Mouse (Mus musculus) liver, postnatal 0 days (tissue): Measurements from ENCODE around the gene Myo5c. TPM values are rescaled to one million over a fixed set of nuclear protein-coding genes. Genes with fewer than 3 reads are reported as not detected.
A peak's percentile ranks its signal among the peaks of the same experiment; 100 is the strongest.

ENCODE experiments used
- ATAC-seq: fragments of 200-750 bp; cut with Nextera tagmentation; 2 replicates; pipeline ENCODE4 v1.8.0; 2017; ENCODE audit warnings: mild to moderate bottlenecking, moderate library complexity
- DNase-seq: peaks from one replicate; pipeline ENCODE4 v3.0.0-alpha.2; 2016
- H3K27ac ChIP-seq: fragments of 300-500 bp; sonication (generic); 2 replicates; pipeline ENCODE4 v1.5.1; 2014; ENCODE audit warnings: antibody characterized with exemption, moderate library complexity, mild to moderate bottlenecking, low read depth
- H3K27me3 ChIP-seq: fragments of 300-500 bp; sonication (generic); 2 replicates; pipeline ENCODE4 v1.6.1; 2014; ENCODE audit warnings: low read length, control low read depth, mixed read lengths; ENCODE audit not compliant: insufficient read depth
- H3K36me3 ChIP-seq: fragments of 300-500 bp; sonication (generic); replicated peaks from 2 replicates; pipeline ENCODE4 v1.6.1; 2014; ENCODE audit warnings: mild to moderate bottlenecking, control low read depth, low read length, moderate library complexity, mixed read lengths; ENCODE audit not compliant: insufficient read depth
- H3K4me1 ChIP-seq: fragments of 300-500 bp; sonication (generic); 2 replicates; pipeline ENCODE4 v1.6.1; 2014; ENCODE audit warnings: antibody characterized with exemption, mild to moderate bottlenecking, control low read depth; ENCODE audit not compliant: insufficient read depth
- H3K4me2 ChIP-seq: fragments of 300-500 bp; sonication (generic); 2 replicates; pipeline ENCODE4 v1.6.1; 2014; ENCODE audit warnings: low read depth, mild to moderate bottlenecking, low read length, moderate library complexity, mixed read lengths
- H3K4me3 ChIP-seq: fragments of 300-500 bp; sonication (generic); 2 replicates; pipeline ENCODE4 v1.5.1; 2014; ENCODE audit warnings: low read depth, low read length
- H3K9ac ChIP-seq: fragments of 300-500 bp; sonication (generic); replicated peaks from 2 replicates; pipeline ENCODE4 v1.6.1; 2014; ENCODE audit warnings: mild to moderate bottlenecking, moderate library complexity
- H3K9me3 ChIP-seq: fragments of 300-500 bp; sonication (generic); 2 replicates; pipeline ENCODE4 v1.6.1; 2016; ENCODE audit warnings: mild to moderate bottlenecking, control low read depth, low read length, mixed read lengths
- CTCF ChIP-seq: sonication (generic); IDR thresholded peaks from 2 replicates; pipeline ENCODE4 v1.5.1; 2016; ENCODE audit warnings: antibody characterized with exemption, low read depth
- EP300 ChIP-seq: IDR thresholded peaks from 2 replicates; pipeline ENCODE4 v1.6.1; 2016; ENCODE audit warnings: antibody characterized with exemption, low read depth, mild to moderate bottlenecking
- WGBS: fragments of 180-500 bp; shearing (Covaris S2); extraction: QIAGEN DNeasy Blood & Tissue Kit; methylation state at CpG from one replicate; pipeline ENCODE4 v1.1.7; 2014; ENCODE audit not compliant: insufficient replicate concordance; 5-methylcytosine and 5-hydroxymethylcytosine counted together
- polyA plus RNA-seq: library from polyadenylated mRNA; unstranded; fragments of >200 nt; fragmentation: Nextera tagmentation; extraction: Ambion mirVana; gene quantifications from 2 replicates; pipeline ENCODE4 v1.2.1, GENCODE M21; 2015

Gene Myo5c
- polyA plus RNA-seq, 1 experiment from 2014 or later = 0.48 TPM

DNA sequence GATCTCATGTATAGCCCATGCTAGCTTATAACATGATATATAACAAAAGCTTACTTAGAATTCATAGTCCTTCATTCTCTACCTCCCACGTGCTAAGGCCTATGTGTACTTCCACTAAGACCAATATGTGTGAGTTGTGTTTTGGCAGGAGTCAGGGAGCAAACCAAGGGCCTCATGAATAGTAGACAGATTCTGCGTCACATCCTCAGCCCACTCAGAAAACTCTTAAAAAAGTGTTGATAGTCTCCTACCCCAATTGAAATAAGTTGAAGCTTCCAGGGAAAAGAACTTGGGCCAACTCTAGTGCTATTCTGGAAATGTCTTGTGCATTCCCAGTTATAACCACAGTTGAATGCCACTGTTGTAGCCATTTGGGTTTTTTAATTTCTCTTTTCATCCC lies 29.8 kb upstream of the Myo5c start:
- H3K27me3 ChIP-seq = no peaks in the 10 kb centered on the region
- ATAC-seq (no peak), DNase-seq (no peak)
- no peak for TF ChIP-seq CTCF
- no peak for TF ChIP-seq EP300
- H3K9me3 ChIP-seq = no peaks in the 10 kb centered on the region
- no peaks in the 10 kb centered on the region; the same call in 1 of the 2 replicates for H3K36me3 ChIP-seq
- H3K4me2 ChIP-seq = no peak overlapping the region
- H3K9ac ChIP-seq = no peak overlapping the region
- H3K4me3 ChIP-seq = no peak overlapping the region
- H3K27ac ChIP-seq = no peak overlapping the region
- WGBS = 78% methylated on average over 2 of the region's 2 CpGs
- H3K4me1 ChIP-seq = no peaks in the 10 kb centered on the region

DNA sequence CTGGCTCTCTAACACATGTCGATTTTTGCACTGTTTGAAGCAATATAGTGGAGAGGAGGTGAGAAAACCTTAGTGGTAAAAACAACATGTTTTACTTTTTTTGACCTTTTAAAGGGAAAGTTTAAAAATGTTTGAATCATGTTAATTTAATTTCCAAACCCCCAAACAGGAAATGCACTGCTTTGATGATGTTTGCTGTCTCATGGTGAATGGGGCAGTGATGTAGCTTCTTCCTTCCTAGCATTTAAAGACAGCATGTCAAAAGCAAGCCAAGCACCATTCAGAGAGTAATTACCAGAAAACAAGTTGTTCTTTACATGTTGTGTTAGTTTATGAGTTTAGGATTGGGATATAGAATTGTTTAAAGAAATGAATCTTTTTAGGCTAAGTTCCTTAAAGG lies 22.6 kb upstream of the Myo5c start:
- H3K27ac ChIP-seq = no peak overlapping the region
- no peak for TF ChIP-seq CTCF
- no peak overlapping the region for H3K4me3 ChIP-seq
- no peak overlapping the region for H3K4me2 ChIP-seq
- DNase-seq (no peak), ATAC-seq (no peak)
- WGBS = 81% methylated on average over 1 of the region's 1 CpGs
- no peaks in the 10 kb centered on the region for H3K9me3 ChIP-seq
- no peak overlapping the region for H3K9ac ChIP-seq
- H3K4me1 ChIP-seq = no peaks in the 10 kb centered on the region
- H3K36me3 ChIP-seq = no peaks in the 10 kb centered on the region
- H3K27me3 ChIP-seq = no peaks in the 10 kb centered on the region

DNA sequence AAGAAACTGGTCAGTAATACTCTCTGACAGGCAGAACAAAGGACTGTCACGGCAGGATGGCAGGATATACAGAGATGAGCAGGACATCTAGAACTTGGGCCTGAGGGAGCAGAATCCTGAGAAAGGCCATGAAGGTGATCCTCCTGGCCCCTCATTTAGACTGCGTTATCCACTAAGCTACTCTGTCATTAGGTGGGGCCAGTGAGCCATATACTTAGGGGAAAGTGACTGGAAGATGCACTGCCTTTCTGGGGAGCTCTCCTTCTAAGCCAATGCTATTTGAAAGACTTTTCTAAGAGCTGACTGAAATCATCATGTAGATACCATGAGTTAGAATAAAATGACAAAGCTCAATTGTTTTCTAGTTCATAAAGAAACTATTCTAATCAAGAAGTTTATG lies 21.6 kb upstream of the Myo5c start:
- Histone ChIP-seq H3K36me3 (no peaks in the 10 kb centered on the region), H3K4me1 (no peaks in the 10 kb centered on the region), H3K27me3 (no peaks in the 10 kb centered on the region), H3K4me3 (no peak overlapping the region), H3K4me2 (no peak overlapping the region), H3K27ac (no peak overlapping the region), H3K9ac (no peak overlapping the region), H3K9me3 (no peaks in the 10 kb centered on the region)
- 81% methylated on average over 2 of the region's 2 CpGs for WGBS
- ATAC-seq = no peak
- TF ChIP-seq EP300 (no peak), CTCF (peak; percentile 22; the same call in 1 of the 2 replicates)
- DNase-seq = no peak

DNA sequence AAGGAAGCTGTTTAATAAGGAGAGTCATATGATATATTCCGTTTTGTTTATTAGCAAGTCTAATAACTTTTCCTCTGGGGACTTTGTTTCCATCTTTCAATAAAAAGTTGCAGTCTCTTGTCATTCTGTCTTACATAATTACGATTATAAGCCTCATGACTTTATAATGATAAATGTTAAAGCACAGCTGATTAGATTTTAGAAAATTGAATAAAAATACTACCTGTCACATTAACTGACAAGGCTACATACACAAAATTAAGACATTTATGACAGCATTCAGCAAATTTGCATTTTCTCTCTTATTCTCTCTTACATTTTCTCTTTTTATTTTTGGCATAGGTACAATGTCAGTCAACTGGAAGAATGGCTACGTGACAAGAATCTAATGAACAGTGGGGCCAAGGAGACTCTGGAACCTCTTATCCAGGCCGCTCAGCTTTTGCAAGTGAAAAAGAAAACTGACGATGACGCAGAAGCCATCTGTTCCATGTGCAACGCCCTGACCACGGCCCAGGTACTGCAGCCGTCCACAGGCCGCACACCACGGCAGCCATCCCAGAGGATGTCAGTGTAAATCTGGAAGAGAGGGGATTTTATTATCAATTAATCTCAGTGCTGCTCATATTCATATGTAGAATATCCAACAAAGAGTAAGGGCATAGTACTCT lies 16.9 kb upstream of the Myo5c start:
- 81% methylated on average over 11 of the region's 11 CpGs for WGBS
- TF ChIP-seq EP300 (no peak), CTCF (no peak)
- Histone ChIP-seq H3K4me3 (no peak overlapping the region), H3K27me3 (no peaks in the 10 kb centered on the region), H3K36me3 (no peaks in the 10 kb centered on the region), H3K9ac (no peak overlapping the region), H3K4me1 (no peaks in the 10 kb centered on the region), H3K4me2 (no peak overlapping the region), H3K27ac (no peak overlapping the region), H3K9me3 (no peaks in the 10 kb centered on the region)
- no peak for ATAC-seq
- no peak for DNase-seq

DNA sequence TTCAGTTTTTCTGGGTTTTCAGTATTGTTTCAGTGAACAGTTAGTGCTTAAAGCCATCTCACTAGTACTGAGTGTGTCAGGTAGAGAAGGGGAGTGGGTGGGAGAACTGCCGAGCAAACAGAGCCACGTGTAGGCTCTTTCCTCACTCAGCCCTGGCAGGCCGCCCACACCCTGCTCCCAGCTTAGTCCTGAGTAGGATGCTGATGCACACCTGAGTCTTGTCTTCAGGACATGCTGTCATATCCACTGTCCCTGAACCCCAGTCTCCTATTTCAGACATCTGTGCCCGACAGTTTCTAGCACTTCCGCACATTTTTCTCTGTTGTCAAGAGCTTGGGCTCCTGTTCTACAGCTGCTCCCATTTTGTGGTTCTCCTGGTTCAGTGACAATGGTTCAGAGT lies 11.9 kb upstream of the Myo5c start:
- Histone ChIP-seq H3K4me3 (no peak overlapping the region), H3K27ac (no peak overlapping the region), H3K4me2 (no peak overlapping the region), H3K36me3 (no peaks in the 10 kb centered on the region), H3K4me1 (no peaks in the 10 kb centered on the region), H3K27me3 (no peaks in the 10 kb centered on the region), H3K9me3 (no peaks in the 10 kb centered on the region), H3K9ac (no peak overlapping the region)
- no peak for TF ChIP-seq CTCF
- TF ChIP-seq EP300 = no peak
- 75% methylated on average over 5 of the region's 5 CpGs for WGBS
- DNase-seq (no peak), ATAC-seq (no peak)

DNA sequence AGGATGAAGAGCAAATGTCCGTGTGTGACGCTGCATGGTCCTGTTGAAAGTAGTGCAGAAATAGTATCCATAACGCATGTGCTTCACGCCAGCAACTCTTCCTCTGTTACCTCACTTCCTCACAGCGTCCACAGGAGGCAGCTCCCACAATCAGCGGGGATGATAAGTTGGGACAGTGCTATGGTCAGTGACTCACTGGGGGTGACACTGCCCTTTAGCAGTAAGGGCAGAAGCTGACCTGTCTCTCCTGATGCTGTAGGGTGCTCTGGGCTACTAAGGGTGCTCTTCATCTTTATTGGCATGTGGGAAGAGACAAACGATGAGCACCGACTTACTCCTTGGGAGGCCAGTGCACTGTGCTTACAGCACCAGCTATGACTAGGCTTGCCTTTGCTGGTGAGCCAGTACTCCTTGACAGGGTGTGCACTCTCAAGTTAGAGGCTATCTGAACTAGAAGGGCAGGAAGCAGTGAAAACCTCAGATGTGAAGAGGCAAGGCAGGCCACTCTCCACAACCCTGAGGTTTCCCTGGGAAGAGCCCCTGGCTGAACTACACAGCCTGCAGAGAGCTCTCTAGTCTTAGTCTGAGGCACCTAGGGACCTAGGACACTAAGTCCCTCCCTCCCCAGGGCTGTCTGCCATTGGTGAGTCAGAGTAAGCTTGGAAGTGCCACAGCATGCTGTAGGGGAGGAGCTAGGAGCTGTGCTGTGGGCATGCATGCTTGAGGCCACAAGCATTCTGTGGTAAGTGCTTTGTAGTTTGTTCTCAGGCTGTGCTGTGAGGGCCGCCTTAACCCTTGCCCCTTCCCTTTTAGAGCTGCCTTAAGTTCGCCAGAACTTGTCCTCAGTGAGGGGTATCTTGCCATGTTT lies 10.2 kb upstream of the Myo5c start:
- Histone ChIP-seq H3K4me2 (no peak overlapping the region), H3K4me1 (no peaks in the 10 kb centered on the region), H3K27me3 (no peaks in the 10 kb centered on the region), H3K27ac (no peak overlapping the region), H3K36me3 (no peaks in the 10 kb centered on the region), H3K4me3 (no peak overlapping the region), H3K9me3 (no peaks in the 10 kb centered on the region), H3K9ac (no peak overlapping the region)
- ATAC-seq = peak; percentile 73
- 44% methylated on average over 10 of the region's 10 CpGs for WGBS
- no peak for TF ChIP-seq EP300
- TF ChIP-seq CTCF = no peak
- no peak for DNase-seq
